Comparison of ENCODE assay signal across 26 mouse cellular contexts in genomic region chr1:179462376-179462775, GRCm38 (mm10).
"Had no signal": no experiment of that assay in that cellular context is flagged by ENCODE, and none has a peak within 500 bp of the region (broad histone marks: within the 10 kb centered on the region; RNA-seq: fewer than 3 reads in every experiment).

No protein-coding gene starts in this region.

- ATAC-seq: hindbrain, postnatal 0 days; intestine, embryonic 16.5 days had no signal

- H3K4me3 ChIP-seq: heart, embryonic 13.5 days; heart, embryonic 15.5 days; hindbrain, embryonic 13.5 days; hindbrain, embryonic 15.5 days; kidney, embryonic 15.5 days; limb, embryonic 13.5 days; limb, embryonic 15.5 days; liver, embryonic 13.5 days; liver, embryonic 15.5 days had no signal

- H3K36me3 ChIP-seq: heart, embryonic 13.5 days; heart, embryonic 15.5 days; hindbrain, embryonic 13.5 days; hindbrain, embryonic 15.5 days; kidney, embryonic 15.5 days; limb, embryonic 13.5 days; limb, embryonic 15.5 days; liver, embryonic 13.5 days; liver, embryonic 15.5 days had no signal

- H3K4me1 ChIP-seq: heart, embryonic 13.5 days; liver, embryonic 13.5 days; liver, embryonic 15.5 days had no signal

- H3K27ac ChIP-seq: heart, embryonic 13.5 days; heart, embryonic 15.5 days; hindbrain, embryonic 13.5 days; hindbrain, embryonic 15.5 days; hindbrain, postnatal 0 days; kidney, embryonic 15.5 days; kidney, postnatal 0 days; limb, embryonic 13.5 days; limb, embryonic 15.5 days; liver, embryonic 13.5 days; liver, embryonic 15.5 days had no signal

- H3K9me3 ChIP-seq: heart, embryonic 13.5 days; heart, embryonic 15.5 days; hindbrain, embryonic 13.5 days; hindbrain, embryonic 15.5 days; kidney, embryonic 15.5 days; limb, embryonic 13.5 days; limb, embryonic 15.5 days; liver, embryonic 13.5 days; liver, embryonic 15.5 days had no signal

- H3K27me3 ChIP-seq: heart, embryonic 13.5 days; heart, embryonic 15.5 days; hindbrain, embryonic 13.5 days; hindbrain, embryonic 15.5 days; kidney, embryonic 15.5 days; limb, embryonic 15.5 days; liver, embryonic 13.5 days; liver, embryonic 15.5 days had no signal

- H3K9ac ChIP-seq: heart, embryonic 13.5 days; heart, embryonic 15.5 days; hindbrain, embryonic 13.5 days; hindbrain, embryonic 15.5 days; kidney, embryonic 15.5 days; limb, embryonic 13.5 days; limb, embryonic 15.5 days; liver, embryonic 13.5 days; liver, embryonic 15.5 days had no signal

- DNase-seq: gastrocnemius, postnatal 14 days; gastrocnemius, postnatal 36 days; heart, adult 18-20 months; heart, postnatal 14 days; heart, postnatal 36 days; kidney, adult 11 months; kidney, adult 2 months; kidney, adult 9 months; kidney, postnatal 14 days; kidney, postnatal 36 days; layer of hippocampus, adult 9-11 months; layer of hippocampus, postnatal 36 days; left cerebral cortex, postnatal 4 days; liver, embryonic 13.5 days had no signal

- H3K4me2 ChIP-seq: heart, embryonic 11.5 days; heart, embryonic 13.5 days; heart, embryonic 15.5 days; hindbrain, embryonic 13.5 days; hindbrain, embryonic 15.5 days; kidney, embryonic 15.5 days; limb, embryonic 13.5 days; limb, embryonic 15.5 days; liver, embryonic 13.5 days; liver, embryonic 15.5 days had no signal
